Mouse (Mus musculus): ENCODE measurements at regions not wholly inside any gene's neighbourhood (a gene's known extent, or its start where the extent isn't known, plus 50 kb on each side); places are given as distances from the start of the nearest gene placed in this dataset.
"Not testable (repeated sequence)": the region's sequence is repeated elsewhere in the genome, so short reads cannot be mapped to it uniquely, and the experiment has no call there.

- ATAC-seq (ENCODE audit: low TSS enrichment), result not testable (repeated sequence)
Measured at GRCm38 (mm10) chr14:14478159-14478558, 77.1 kb downstream of the Olfr721-ps1 start.

- ATAC-seq (ENCODE audit: low TSS enrichment), result peak; percentile 82
Measured at GRCm38 (mm10) chr14:14481840-14482239, 80.7 kb downstream of the Olfr721-ps1 start.

GRCm38 (mm10) chr14:14486356-14486755 is 85.3 kb downstream of the Olfr721-ps1 start:
- ATAC-seq (ENCODE audit: low TSS enrichment), result no peak

- no peak for ATAC-seq (ENCODE audit: low TSS enrichment)
Measured at GRCm38 (mm10) chr14:14490501-14490900, 89.4 kb downstream of the Olfr721-ps1 start.

- ATAC-seq (ENCODE audit: low TSS enrichment), result no peak
Measured at GRCm38 (mm10) chr14:14492041-14492440, 90.9 kb downstream of the Olfr721-ps1 start.

GRCm38 (mm10) chr14:14511927-14512326 is 110.8 kb downstream of the Olfr721-ps1 start:
- ATAC-seq (ENCODE audit: low TSS enrichment), result no peak

- no peak for ATAC-seq (ENCODE audit: low TSS enrichment)
Measured at GRCm38 (mm10) chr14:14513056-14513455, 112.0 kb downstream of the Olfr721-ps1 start.

- no peak for ATAC-seq (ENCODE audit: low TSS enrichment)
Measured at GRCm38 (mm10) chr14:14513498-14513897, 112.4 kb downstream of the Olfr721-ps1 start.

GRCm38 (mm10) chr14:14514440-14515172 is 113.5 kb downstream of the Olfr721-ps1 start:
- ATAC-seq (ENCODE audit: low TSS enrichment), result no peak

GRCm38 (mm10) chr14:14515363-14515762 is 114.3 kb downstream of the Olfr721-ps1 start:
- no peak for ATAC-seq (ENCODE audit: low TSS enrichment)

GRCm38 (mm10) chr14:14515918-14516317 is 114.8 kb downstream of the Olfr721-ps1 start:
- ATAC-seq (ENCODE audit: low TSS enrichment), result no peak

- no peak for ATAC-seq (ENCODE audit: low TSS enrichment)
Measured at GRCm38 (mm10) chr14:14518027-14518426, 116.9 kb downstream of the Olfr721-ps1 start.

GRCm38 (mm10) chr14:14518841-14519240 is 117.7 kb downstream of the Olfr721-ps1 start:
- no peak for ATAC-seq (ENCODE audit: low TSS enrichment)

- no peak for ATAC-seq (ENCODE audit: low TSS enrichment)
Measured at GRCm38 (mm10) chr14:14520195-14520594, 119.1 kb downstream of the Olfr721-ps1 start.

GRCm38 (mm10) chr14:14521331-14521730 is 120.2 kb downstream of the Olfr721-ps1 start:
- not testable (repeated sequence) for ATAC-seq (ENCODE audit: low TSS enrichment)

- ATAC-seq (ENCODE audit: low TSS enrichment), result no peak
Measured at GRCm38 (mm10) chr14:14525225-14525624, 124.1 kb downstream of the Olfr721-ps1 start.

- ATAC-seq (ENCODE audit: low TSS enrichment), result no peak
Measured at GRCm38 (mm10) chr14:14528437-14528836, 127.3 kb downstream of the Olfr721-ps1 start.

GRCm38 (mm10) chr14:14541206-14541605 is 140.1 kb downstream of the Olfr721-ps1 start:
- no peak for ATAC-seq (ENCODE audit: low TSS enrichment)

GRCm38 (mm10) chr14:14541705-14542104 is 140.6 kb downstream of the Olfr721-ps1 start:
- no peak for ATAC-seq (ENCODE audit: low TSS enrichment)

GRCm38 (mm10) chr14:14544236-14544635 is 143.1 kb downstream of the Olfr721-ps1 start:
- no peak for ATAC-seq (ENCODE audit: low TSS enrichment)

- ATAC-seq (ENCODE audit: low TSS enrichment), result no peak
Measured at GRCm38 (mm10) chr14:14552201-14552600, 149.9 kb upstream of the Slc4a7 start.

- no peak for ATAC-seq (ENCODE audit: low TSS enrichment)
Measured at GRCm38 (mm10) chr14:14574851-14575250, 127.2 kb upstream of the Slc4a7 start.

GRCm38 (mm10) chr14:14591939-14592338 is 110.1 kb upstream of the Slc4a7 start:
- no peak for ATAC-seq (ENCODE audit: low TSS enrichment)

GRCm38 (mm10) chr14:14594753-14595152 is 107.3 kb upstream of the Slc4a7 start:
- no peak for ATAC-seq (ENCODE audit: low TSS enrichment)

Data from frontal cortex, adult (tissue).